Mouse (Mus musculus): ENCODE measurements around the gene Fam216b.

Fam216b gene

GRCm38 (mm10) chr14:78088907-78089306 is at the start of gene Fam216b:
Gene Fam216b (minus strand): TSS chr14:78089007.
- no peak for DNase-seq (ENCODE audit: low read depth)

- DNase-seq (ENCODE audit: low read depth): no peak
Measured at GRCm38 (mm10) chr14:78132368-78133052, 43.7 kb upstream of the Fam216b start.

- no peak for DNase-seq (ENCODE audit: low read depth)
Measured at GRCm38 (mm10) chr14:78126670-78127069, 37.9 kb upstream of the Fam216b start.

GRCm38 (mm10) chr14:78120286-78120685 is 31.5 kb upstream of the Fam216b start:
- no peak for DNase-seq (ENCODE audit: low read depth)

- DNase-seq (ENCODE audit: low read depth): no peak
Measured at GRCm38 (mm10) chr14:78119449-78120200, 30.8 kb upstream of the Fam216b start.

GRCm38 (mm10) chr14:78117671-78118070 is 28.9 kb upstream of the Fam216b start:
- DNase-seq (ENCODE audit: low read depth): no peak

- DNase-seq (ENCODE audit: low read depth): no peak
Measured at GRCm38 (mm10) chr14:78117268-78117667, 28.5 kb upstream of the Fam216b start.

GRCm38 (mm10) chr14:78112466-78112865 is 23.7 kb upstream of the Fam216b start:
- no peak for DNase-seq (ENCODE audit: low read depth)

- DNase-seq (ENCODE audit: low read depth): no peak
Measured at GRCm38 (mm10) chr14:78110871-78111270, 22.1 kb upstream of the Fam216b start.

- no peak for DNase-seq (ENCODE audit: low read depth)
Measured at GRCm38 (mm10) chr14:78109419-78109818, 20.6 kb upstream of the Fam216b start.

- DNase-seq (ENCODE audit: low read depth): no peak
Measured at GRCm38 (mm10) chr14:78108388-78108787, 19.6 kb upstream of the Fam216b start.

- no peak for DNase-seq (ENCODE audit: low read depth)
Measured at GRCm38 (mm10) chr14:78089591-78089990, 784 bp upstream of the Fam216b start.

- no peak for DNase-seq (ENCODE audit: low read depth)
Measured at GRCm38 (mm10) chr14:78083465-78083864, 5.3 kb downstream of the Fam216b start.

- no peak for DNase-seq (ENCODE audit: low read depth)
Measured at GRCm38 (mm10) chr14:78077508-78077907, 11.3 kb downstream of the Fam216b start.

GRCm38 (mm10) chr14:78065938-78066710 is 22.7 kb downstream of the Fam216b start:
- no peak for DNase-seq (ENCODE audit: low read depth)

GRCm38 (mm10) chr14:78062484-78062883 is 26.3 kb downstream of the Fam216b start:
- no peak for DNase-seq (ENCODE audit: low read depth)

- DNase-seq (ENCODE audit: low read depth): no peak
Measured at GRCm38 (mm10) chr14:78060609-78060951, 28.2 kb downstream of the Fam216b start.

GRCm38 (mm10) chr14:78059878-78060608 is 28.8 kb downstream of the Fam216b start:
- no peak for DNase-seq (ENCODE audit: low read depth)

- no peak for DNase-seq (ENCODE audit: low read depth)
Measured at GRCm38 (mm10) chr14:78057362-78057761, 31.4 kb downstream of the Fam216b start.

GRCm38 (mm10) chr14:78056371-78056770 is 32.4 kb downstream of the Fam216b start:
- no peak for DNase-seq (ENCODE audit: low read depth)

- no peak for DNase-seq (ENCODE audit: low read depth)
Measured at GRCm38 (mm10) chr14:78048674-78049073, 40.1 kb downstream of the Fam216b start.

GRCm38 (mm10) chr14:78048258-78048657 is 40.5 kb downstream of the Fam216b start:
- DNase-seq (ENCODE audit: low read depth): no peak
